Mouse (Mus musculus) limb, embryonic 12.5 days (tissue): ENCODE measurements around the gene Scn5a. TPM values are rescaled to one million over a fixed set of nuclear protein-coding genes. Genes with fewer than 3 reads are reported as not detected.

Experiments used
- ATAC-seq: fragments of 200-750 bp; cut with Nextera tagmentation; 2 replicates; pipeline ENCODE4 v1.8.0; 2017; ENCODE audit warnings: low read depth, moderate TSS enrichment; ENCODE audit not compliant: insufficient number of reproducible peaks, insufficient read depth, low FRiP score, low TSS enrichment
- H3K27ac ChIP-seq: fragments of 300-500 bp; sonication (generic); 2 replicates; pipeline ENCODE4 v1.5.1; 2016; ENCODE audit warnings: mild to moderate bottlenecking, moderate library complexity
- H3K27me3 ChIP-seq: fragments of 300-500 bp; sonication (generic); 2 replicates; pipeline ENCODE4 v1.6.1; 2016; ENCODE audit warnings: mild to moderate bottlenecking, moderate library complexity
- H3K36me3 ChIP-seq: fragments of 300-500 bp; sonication (generic); 2 replicates; pipeline ENCODE4 v1.6.1; 2016; ENCODE audit warnings: mild to moderate bottlenecking, moderate library complexity
- H3K4me1 ChIP-seq: fragments of 300-500 bp; sonication (generic); replicated peaks from 2 replicates; pipeline ENCODE4 v1.6.1; 2016
- H3K4me2 ChIP-seq: fragments of 300-500 bp; sonication (generic); 2 replicates; pipeline ENCODE4 v1.6.1; 2016; ENCODE audit warnings: mild to moderate bottlenecking, moderate library complexity
- H3K4me3 ChIP-seq: fragments of 300-500 bp; sonication (generic); replicated peaks from 2 replicates; pipeline ENCODE4 v1.5.1; 2016; ENCODE audit warnings: mild to moderate bottlenecking
- H3K9ac ChIP-seq: fragments of 300-500 bp; sonication (generic); replicated peaks from 2 replicates; pipeline ENCODE4 v1.6.1; 2016; ENCODE audit warnings: mild to moderate bottlenecking, moderate library complexity
- H3K9me3 ChIP-seq: fragments of 300-500 bp; sonication (generic); 2 replicates; pipeline ENCODE4 v1.6.1; 2016; ENCODE audit warnings: mild to moderate bottlenecking, moderate library complexity
- WGBS: fragments of 180-500 bp; shearing (Covaris S2); methylation state at CpG from one replicate; pipeline ENCODE4 v1.1.7; 2016; 5-methylcytosine and 5-hydroxymethylcytosine counted together
- polyA plus RNA-seq: library from polyadenylated mRNA; unstranded; fragments of >200 nt; fragmentation: Nextera tagmentation; extraction: Ambion mirVana; gene quantifications from 2 replicates; pipeline ENCODE4 v1.2.1, GENCODE M21; 2016

The Scn5a gene
- polyA plus RNA-seq, 1 experiment from 2014 or later: 0.05 TPM

GRCm38 (mm10) chr9:119504981-119505658 is 73.7 kb downstream of the Scn5a start:
- WGBS: 65% methylated on average over 11 of the region's 11 CpGs
- no peak for ATAC-seq
- Histone ChIP-seq H3K4me3 (no peak overlapping the region), H3K9ac (no peak overlapping the region), H3K27ac (no peak overlapping the region), H3K27me3 (no peaks in the 10 kb centered on the region), H3K9me3 (0 out of 2 replicates have a peak, but pooled peaks cover 6% of the 10 kb centered on the region), H3K4me1 (no peaks in the 10 kb centered on the region), H3K36me3 (no peaks in the 10 kb centered on the region), H3K4me2 (no peak overlapping the region)

- H3K27me3 ChIP-seq: no peaks in the 10 kb centered on the region
- H3K4me1 ChIP-seq: no peaks in the 10 kb centered on the region
- ATAC-seq: no peak
- H3K9me3 ChIP-seq: 0 out of 2 replicates have a peak, but pooled peaks cover 6% of the 10 kb centered on the region
- no peak overlapping the region for H3K27ac ChIP-seq
- no peak overlapping the region for H3K9ac ChIP-seq
- no peak overlapping the region for H3K4me3 ChIP-seq
- WGBS: 94% methylated on average over 9 of the region's 9 CpGs
- H3K36me3 ChIP-seq: no peaks in the 10 kb centered on the region
- no peak overlapping the region for H3K4me2 ChIP-seq
Observed at GRCm38 (mm10) chr9:119503613-119504012, 75.2 kb downstream of the Scn5a start.

- Histone ChIP-seq H3K4me3 (no peak overlapping the region), H3K36me3 (no peaks in the 10 kb centered on the region), H3K9me3 (0 out of 2 replicates have a peak, but pooled peaks cover 2% of the 10 kb centered on the region), H3K27ac (no peak overlapping the region), H3K4me1 (no peaks in the 10 kb centered on the region; the same call in 1 of the 2 replicates), H3K9ac (no peak overlapping the region), H3K27me3 (no peaks in the 10 kb centered on the region), H3K4me2 (no peak overlapping the region)
- 75% methylated on average over 7 of the region's 7 CpGs for WGBS
- ATAC-seq: no peak
Observed at GRCm38 (mm10) chr9:119498885-119499284, 79.9 kb downstream of the Scn5a start.

- Histone ChIP-seq H3K27ac (no peak overlapping the region), H3K4me3 (no peak overlapping the region), H3K9me3 (no peaks in the 10 kb centered on the region), H3K36me3 (no peaks in the 10 kb centered on the region), H3K9ac (no peak overlapping the region), H3K4me2 (no peak overlapping the region), H3K4me1 (no peaks in the 10 kb centered on the region; the same call in 1 of the 2 replicates), H3K27me3 (no peaks in the 10 kb centered on the region)
- no peak for ATAC-seq
- WGBS: 90% methylated on average over 9 of the region's 9 CpGs
Observed at GRCm38 (mm10) chr9:119498247-119498607, 80.6 kb downstream of the Scn5a start.

- H3K4me2 ChIP-seq: no peak overlapping the region
- 89% methylated on average over 15 of the region's 15 CpGs for WGBS
- no peaks in the 10 kb centered on the region for H3K9me3 ChIP-seq
- H3K9ac ChIP-seq: 0 out of 2 replicates have a peak overlapping the region, but pooled peaks have one; percentile 12
- no peak overlapping the region for H3K27ac ChIP-seq
- ATAC-seq: no peak
- H3K4me1 ChIP-seq: no peaks in the 10 kb centered on the region; the same call in 1 of the 2 replicates
- H3K27me3 ChIP-seq: no peaks in the 10 kb centered on the region
- H3K4me3 ChIP-seq: no peak overlapping the region
- no peaks in the 10 kb centered on the region for H3K36me3 ChIP-seq
Observed at GRCm38 (mm10) chr9:119497546-119498246, 81.1 kb downstream of the Scn5a start.

GRCm38 (mm10) chr9:119496960-119497359 is 81.9 kb downstream of the Scn5a start:
- Histone ChIP-seq H3K27ac (no peak overlapping the region), H3K9ac (no peak overlapping the region), H3K4me2 (no peak overlapping the region), H3K4me1 (no peaks in the 10 kb centered on the region; the same call in 1 of the 2 replicates), H3K9me3 (no peaks in the 10 kb centered on the region), H3K4me3 (no peak overlapping the region), H3K36me3 (no peaks in the 10 kb centered on the region), H3K27me3 (no peaks in the 10 kb centered on the region)
- ATAC-seq: no peak
- 62% methylated on average over 5 of the region's 5 CpGs for WGBS

- 87% methylated on average over 9 of the region's 9 CpGs for WGBS
Observed at GRCm38 (mm10) chr9:119496354-119496753, 82.5 kb downstream of the Scn5a start.

GRCm38 (mm10) chr9:119484868-119485267 is 93.9 kb downstream of the Scn5a start:
- Histone ChIP-seq H3K4me2 (no peak overlapping the region), H3K4me1 (peaks cover 13% of the 10 kb centered on the region), H3K9ac (no peak overlapping the region), H3K9me3 (no peaks in the 10 kb centered on the region), H3K27me3 (no peaks in the 10 kb centered on the region), H3K27ac (no peak overlapping the region), H3K36me3 (no peaks in the 10 kb centered on the region), H3K4me3 (no peak overlapping the region)
- ATAC-seq: no peak
- 81% methylated on average over 13 of the region's 13 CpGs for WGBS

More at GRCm38 (mm10) chr9:119496354-119496753, 82.5 kb downstream of the Scn5a start:
- no peak for ATAC-seq
- Histone ChIP-seq H3K4me2 (no peak overlapping the region), H3K27me3 (no peaks in the 10 kb centered on the region), H3K36me3 (no peaks in the 10 kb centered on the region), H3K4me3 (no peak overlapping the region), H3K27ac (no peak overlapping the region), H3K9ac (no peak overlapping the region), H3K4me1 (no peaks in the 10 kb centered on the region; the same call in 1 of the 2 replicates), H3K9me3 (no peaks in the 10 kb centered on the region)

- Histone ChIP-seq H3K9me3 (no peaks in the 10 kb centered on the region), H3K27ac (no peak overlapping the region), H3K4me2 (no peak overlapping the region), H3K27me3 (no peaks in the 10 kb centered on the region), H3K36me3 (no peaks in the 10 kb centered on the region), H3K4me3 (no peak overlapping the region), H3K9ac (no peak overlapping the region), H3K4me1 (peaks cover 13% of the 10 kb centered on the region)
- 0 out of 2 replicates have a peak, but pooled peaks have one; percentile 27 for ATAC-seq
- 48% methylated on average over 9 of the region's 9 CpGs for WGBS
Observed at GRCm38 (mm10) chr9:119484420-119484819, 94.4 kb downstream of the Scn5a start.

GRCm38 (mm10) chr9:119483554-119484353 is 95.1 kb downstream of the Scn5a start:
- Histone ChIP-seq H3K36me3 (no peaks in the 10 kb centered on the region), H3K27ac (no peak overlapping the region), H3K4me2 (no peak overlapping the region), H3K4me3 (no peak overlapping the region), H3K9ac (no peak overlapping the region), H3K4me1 (peaks cover 16% of the 10 kb centered on the region), H3K9me3 (no peaks in the 10 kb centered on the region), H3K27me3 (no peaks in the 10 kb centered on the region)
- WGBS: 41% methylated on average over 23 of the region's 23 CpGs
- ATAC-seq: no peak

GRCm38 (mm10) chr9:119481612-119482011 is 97.2 kb downstream of the Scn5a start:
- Histone ChIP-seq H3K4me2 (no peak overlapping the region), H3K36me3 (no peaks in the 10 kb centered on the region), H3K4me3 (no peak overlapping the region), H3K9ac (no peak overlapping the region), H3K27ac (no peak overlapping the region), H3K27me3 (no peaks in the 10 kb centered on the region), H3K4me1 (peaks cover 28% of the 10 kb centered on the region), H3K9me3 (no peaks in the 10 kb centered on the region)
- 75% methylated on average over 4 of the region's 4 CpGs for WGBS
- ATAC-seq: no peak
